Mouse (Mus musculus) megakaryocyte, embryonic 14.5 days (primary cell): ENCODE measurements around the gene Me1. TPM values are rescaled to one million over a fixed set of nuclear protein-coding genes. Genes with fewer than 3 reads are reported as not detected.
A peak's percentile ranks its signal among the peaks of the same experiment; 100 is the strongest.

Experiments
- H3K27me3 ChIP-seq: replicated peaks from 2 replicates; pipeline ENCODE3; 2012; ENCODE audit warnings: inconsistent platforms
- H3K36me3 ChIP-seq: replicated peaks from 2 replicates; pipeline ENCODE3; 2012; ENCODE audit warnings: low read length, inconsistent platforms, mixed read lengths
- H3K4me1 ChIP-seq: 2 replicates; pipeline ENCODE4 v1.6.1; 2012; ENCODE audit warnings: inconsistent platforms
- H3K4me3 ChIP-seq: replicated peaks from 2 replicates; pipeline ENCODE3; 2012; ENCODE audit warnings: moderate library complexity, mild to moderate bottlenecking, inconsistent platforms
- H3K9me3 ChIP-seq: 2 replicates; pipeline ENCODE4 v1.6.1; 2012; ENCODE audit warnings: inconsistent platforms
- FLI1 ChIP-seq: IDR thresholded peaks from 2 replicates; pipeline ENCODE4 v1.6.1; 2012; ENCODE audit warnings: low read length, inconsistent platforms, mixed read lengths
- GATA1 ChIP-seq: IDR thresholded peaks from 3 replicates; pipeline ENCODE4 v1.6.1; 2012; ENCODE audit warnings: mixed read lengths, low read length, inconsistent platforms, borderline replicate concordance
- polyA plus RNA-seq: library from polyadenylated mRNA; stranded (reverse); fragments of >175 nt; gene quantifications from 2 replicates; pipeline ENCODE4 v1.2.3, GENCODE M21; 2012; ENCODE audit warnings: low replicate concordance; ENCODE audit not compliant: insufficient read depth

The Me1 gene
- polyA plus RNA-seq, 1 experiment: 5.1 TPM

GRCm38 (mm10) chr9:86643497-86643896 is 52.3 kb downstream of the Me1 start:
- TF ChIP-seq FLI1 (no peak), GATA1 (no peak)

GRCm38 (mm10) chr9:86638771-86639170 is 57.0 kb downstream of the Me1 start:
- Histone ChIP-seq H3K4me3 (no peak overlapping the region), H3K9me3 (no peaks in the 10 kb centered on the region), H3K27me3 (no peaks in the 10 kb centered on the region), H3K4me1 (peaks cover 6% of the 10 kb centered on the region), H3K36me3 (peaks cover 4% of the 10 kb centered on the region)
- no peak for TF ChIP-seq GATA1
- TF ChIP-seq FLI1: no peak

More at GRCm38 (mm10) chr9:86643497-86643896, 52.3 kb downstream of the Me1 start:
- Histone ChIP-seq H3K36me3 (peaks cover 4% of the 10 kb centered on the region), H3K9me3 (no peaks in the 10 kb centered on the region), H3K4me3 (no peak overlapping the region), H3K4me1 (peaks cover 20% of the 10 kb centered on the region), H3K27me3 (no peaks in the 10 kb centered on the region)

- Histone ChIP-seq H3K36me3 (peaks cover 16% of the 10 kb centered on the region), H3K4me3 (peak overlapping the region; percentile 89), H3K27me3 (no peaks in the 10 kb centered on the region), H3K9me3 (peaks cover 9% of the 10 kb centered on the region), H3K4me1 (peaks cover 15% of the 10 kb centered on the region)
- TF ChIP-seq GATA1: no peak
- TF ChIP-seq FLI1: no peak
Measured at GRCm38 (mm10) chr9:86631153-86631552, 64.6 kb downstream of the Me1 start.

DNA sequence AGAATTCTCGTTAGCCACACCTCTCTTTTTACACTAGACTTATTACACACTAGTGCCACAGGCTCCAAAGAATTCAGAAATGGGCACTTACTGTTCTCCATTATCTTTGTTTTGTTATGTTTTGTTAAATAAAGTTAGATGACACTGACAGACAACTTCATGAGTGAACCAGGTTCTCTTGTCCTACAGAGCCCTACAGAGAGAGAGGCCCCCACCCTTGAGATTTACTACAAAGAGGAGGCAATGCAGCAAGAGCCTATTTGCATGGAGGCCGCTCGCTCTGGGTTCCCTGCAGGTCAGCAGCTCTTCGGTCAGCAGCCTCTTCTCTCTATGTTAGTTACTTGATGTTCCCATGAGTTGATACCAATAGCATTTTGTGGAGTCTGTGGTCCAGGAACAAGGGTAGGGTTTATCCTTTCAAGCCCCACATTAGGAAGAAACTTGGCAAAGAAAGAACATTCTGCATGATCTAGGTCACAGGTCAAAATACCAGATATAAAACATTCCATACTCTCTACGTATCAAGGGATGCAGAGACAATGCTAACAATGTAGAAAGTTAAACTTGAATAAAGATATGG is 65.3 kb downstream of the Me1 start:
- Histone ChIP-seq H3K4me3 (peak overlapping the region; percentile 57), H3K36me3 (peaks cover 16% of the 10 kb centered on the region), H3K4me1 (peaks cover 17% of the 10 kb centered on the region), H3K27me3 (no peaks in the 10 kb centered on the region), H3K9me3 (peaks cover 9% of the 10 kb centered on the region)
- no peak for TF ChIP-seq FLI1
- no peak for TF ChIP-seq GATA1

- Histone ChIP-seq H3K27me3 (no peaks in the 10 kb centered on the region), H3K4me1 (peaks cover 25% of the 10 kb centered on the region), H3K9me3 (peaks cover 9% of the 10 kb centered on the region), H3K36me3 (peaks cover 16% of the 10 kb centered on the region), H3K4me3 (no peak overlapping the region)
- TF ChIP-seq FLI1: no peak
- no peak for TF ChIP-seq GATA1
Measured at GRCm38 (mm10) chr9:86629379-86629778, 66.4 kb downstream of the Me1 start.

GRCm38 (mm10) chr9:86627745-86628496 is 67.8 kb downstream of the Me1 start:
- Histone ChIP-seq H3K27me3 (no peaks in the 10 kb centered on the region), H3K4me3 (no peak overlapping the region), H3K9me3 (peaks cover 6% of the 10 kb centered on the region), H3K4me1 (peaks cover 34% of the 10 kb centered on the region), H3K36me3 (peaks cover 9% of the 10 kb centered on the region)
- TF ChIP-seq GATA1: no peak
- TF ChIP-seq FLI1: no peak

DNA sequence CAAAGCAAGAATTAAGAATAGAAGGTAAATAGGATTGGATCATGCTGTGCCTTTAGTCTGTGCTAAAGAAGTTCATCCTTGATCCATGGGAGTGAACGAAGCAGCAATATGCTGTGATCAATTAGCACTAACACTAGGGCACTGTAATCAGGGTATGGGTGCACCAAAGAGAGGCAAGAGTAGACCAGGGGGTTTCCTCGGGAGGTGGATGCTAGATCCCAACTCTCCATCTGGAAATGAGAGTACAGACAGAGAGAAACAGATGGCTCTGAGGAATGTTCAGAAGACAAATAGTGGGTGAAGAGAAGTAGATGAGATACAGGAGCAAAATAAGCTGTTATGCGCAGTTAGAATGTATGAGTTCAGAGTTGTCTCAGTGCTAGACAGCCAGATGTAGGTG is 68.8 kb downstream of the Me1 start:
- Histone ChIP-seq H3K27me3 (no peaks in the 10 kb centered on the region), H3K4me3 (no peak overlapping the region), H3K4me1 (peaks cover 34% of the 10 kb centered on the region), H3K9me3 (no peaks in the 10 kb centered on the region), H3K36me3 (peaks cover under 1% of the 10 kb centered on the region)
- TF ChIP-seq GATA1 (no peak), FLI1 (no peak)

DNA sequence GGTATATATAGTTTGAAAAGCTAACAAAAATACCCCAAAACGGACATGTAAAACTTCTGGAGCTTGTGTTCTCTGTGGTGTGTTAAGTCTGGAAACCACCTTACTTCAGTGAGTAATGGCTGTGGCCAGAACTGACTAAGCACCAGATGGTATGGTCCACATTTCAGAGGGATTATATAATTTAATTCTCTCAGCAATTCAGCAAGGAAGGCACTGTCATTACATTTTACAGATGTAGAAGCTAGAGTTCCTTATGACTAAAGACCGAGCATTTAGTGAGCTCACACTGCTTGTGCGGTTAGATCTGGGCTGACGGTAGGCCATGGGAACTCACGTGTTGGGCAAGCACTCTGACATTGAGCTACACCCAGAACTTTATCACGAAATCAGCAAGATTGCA is 71.0 kb downstream of the Me1 start:
- TF ChIP-seq GATA1: no peak
- no peak for TF ChIP-seq FLI1
- no peaks in the 10 kb centered on the region for H3K27me3 ChIP-seq
- H3K4me1 ChIP-seq: peaks cover 23% of the 10 kb centered on the region
- H3K4me3 ChIP-seq: no peak overlapping the region
- H3K9me3 ChIP-seq: no peaks in the 10 kb centered on the region
- H3K36me3 ChIP-seq: no peaks in the 10 kb centered on the region

GRCm38 (mm10) chr9:86624039-86624438 is 71.7 kb downstream of the Me1 start:
- peaks cover 5% of the 10 kb centered on the region for H3K36me3 ChIP-seq

DNA sequence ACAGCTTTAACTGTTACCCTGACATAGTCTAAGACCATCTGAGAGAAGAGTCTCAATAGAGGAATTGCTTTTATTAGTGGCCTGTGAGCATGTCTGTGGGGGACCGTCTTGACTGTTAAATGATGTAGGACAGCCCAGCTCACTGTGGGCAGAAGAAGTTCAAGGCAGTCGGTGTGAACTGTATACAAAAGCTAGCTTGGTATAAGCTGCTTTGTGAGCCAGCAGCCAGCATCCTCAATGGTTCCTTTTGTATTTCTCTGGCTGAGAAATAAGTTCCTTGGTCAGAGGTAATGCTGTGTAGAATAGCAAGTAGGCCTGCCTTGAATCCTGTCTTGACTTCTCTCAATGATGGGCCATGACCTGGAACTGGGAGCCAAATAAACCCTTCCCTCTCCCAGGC is 73.7 kb downstream of the Me1 start:
- no peaks in the 10 kb centered on the region for H3K9me3 ChIP-seq
- H3K27me3 ChIP-seq: no peaks in the 10 kb centered on the region
- H3K4me1 ChIP-seq: peaks cover 33% of the 10 kb centered on the region
- no peak for TF ChIP-seq FLI1
- TF ChIP-seq GATA1: no peak
- H3K36me3 ChIP-seq: peaks cover 9% of the 10 kb centered on the region
- H3K4me3 ChIP-seq: no peak overlapping the region

More at GRCm38 (mm10) chr9:86624039-86624438, 71.7 kb downstream of the Me1 start:
- Histone ChIP-seq H3K9me3 (no peaks in the 10 kb centered on the region), H3K27me3 (no peaks in the 10 kb centered on the region), H3K4me3 (peak overlapping the region; percentile 79), H3K4me1 (peaks cover 28% of the 10 kb centered on the region)
- TF ChIP-seq GATA1: no peak
- no peak for TF ChIP-seq FLI1
